Mouse (Mus musculus) heart, adult 2 months (tissue): ENCODE measurements around the gene Ppp3r2.

Source experiments
- CTCF ChIP-seq: fragments of 200-600 bp; IDR thresholded peaks from 2 replicates; pipeline ENCODE4 v1.8.1; 2022; ENCODE audit warnings: antibody characterized with exemption, mild to moderate bottlenecking, moderate library complexity
- POLR2A ChIP-seq: fragments of 200-500 bp; IDR thresholded peaks from 2 replicates; pipeline ENCODE4 v1.6.1; 2011; ENCODE audit warnings: mild to moderate bottlenecking, low read depth, low read length, control low read depth; ENCODE audit not compliant: insufficient read depth

GRCm38 (mm10) chr4:49676790-49677189 lies 5.0 kb downstream of the Ppp3r2 start:
- TF ChIP-seq CTCF (no peak), POLR2A (no peak)
